Mouse (Mus musculus) Muller cell, postnatal 12 days (primary cell): ENCODE results near the gene Rhox3e.
A peak's percentile ranks its signal among the peaks of the same experiment; 100 is the strongest.
"Not testable (repeated sequence)": the region's sequence is repeated elsewhere in the genome, so short reads cannot be mapped to it uniquely, and the experiment has no call there.

Experiments
- DNase-seq: peaks from one replicate; pipeline ENCODE4 v3.0.0-alpha.2; 2015; ENCODE audit errors: inconsistent ontology term

Rhox3e gene

GRCm38 (mm10) chrX:37541719-37542118 is at the start of gene Rhox3e:
Rhox3e (plus strand) TSS chrX:37542019.
- not testable (repeated sequence) for DNase-seq

DNA sequence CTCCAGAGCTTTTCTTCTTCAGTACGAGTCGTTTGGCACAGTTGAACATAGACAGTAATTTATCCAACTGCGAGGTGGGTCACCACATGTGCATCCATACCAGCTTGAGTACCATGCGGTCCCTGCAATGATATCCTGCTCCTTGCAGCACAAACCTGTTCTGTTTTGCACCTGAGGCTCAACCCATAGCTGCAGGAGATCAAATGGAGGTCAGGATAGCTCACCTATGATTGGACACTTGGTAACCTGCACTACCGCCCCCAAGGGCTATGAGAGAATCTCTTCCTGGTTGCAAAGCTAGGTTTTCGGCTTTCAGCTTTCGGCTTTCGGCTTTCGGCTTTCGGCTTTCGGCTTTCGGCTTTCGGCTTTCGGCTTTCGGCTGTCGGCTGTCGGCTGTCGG is 27.8 kb upstream of the Rhox3e start, which contains the start of gene Rhox4d:
Rhox4d (plus strand) TSS at position 301 of the 400 bp plus-strand sequence.
- not testable (repeated sequence) for DNase-seq

GRCm38 (mm10) chrX:37530152-37530551 is 11.7 kb upstream of the Rhox3e start, which contains the start of gene Rhox2e:
Rhox2e (plus strand) TSS chrX:37530452.
- DNase-seq: not testable (repeated sequence)

DNA sequence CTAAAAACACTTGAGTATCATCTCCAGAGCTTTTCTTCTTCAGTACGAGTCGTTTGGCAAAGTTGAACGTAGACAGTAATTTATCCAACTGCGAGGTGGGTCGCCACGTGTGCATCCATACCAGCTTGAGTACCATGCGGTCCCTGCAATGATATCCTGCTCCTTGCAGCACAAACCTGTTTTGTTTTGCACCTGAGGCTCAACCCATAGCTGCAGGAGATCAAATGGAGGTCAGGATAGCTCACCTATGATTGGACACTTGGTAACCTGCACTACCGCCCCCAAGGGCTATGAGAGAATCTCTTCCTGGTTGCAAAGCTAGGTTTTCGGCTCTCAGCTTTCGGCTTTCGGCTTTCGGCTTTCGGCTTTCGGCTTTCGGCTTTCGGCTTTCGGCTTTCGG is 15.3 kb downstream of the Rhox3e start, which contains the start of gene Rhox4e:
Rhox4e (plus strand) TSS at position 301 of the 400 bp plus-strand sequence.
- not testable (repeated sequence) for DNase-seq

DNA sequence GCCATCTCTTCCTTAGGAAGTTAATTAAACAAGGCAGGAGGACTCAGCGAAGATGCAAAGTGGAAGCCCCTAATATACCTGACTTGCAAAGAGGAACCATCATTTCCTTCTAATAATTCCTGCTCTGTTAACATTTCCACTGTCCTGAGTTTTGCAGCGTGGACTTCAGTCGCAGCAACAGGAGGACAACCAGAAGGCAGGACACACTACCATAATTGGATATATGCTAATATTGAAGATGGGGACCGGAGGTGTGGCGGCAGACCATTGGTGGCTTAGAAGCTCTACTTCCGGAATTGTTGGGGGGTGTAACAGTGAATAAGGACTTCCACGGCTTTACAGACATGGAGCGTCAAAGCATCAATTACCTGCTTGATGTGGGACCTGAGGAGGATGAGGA is 29.3 kb downstream of the Rhox3e start, which contains the start of gene Rhox2f:
Rhox2f (plus strand) TSS at position 301 of the 400 bp plus-strand sequence.
- DNase-seq: not testable (repeated sequence)

- DNase-seq: peak; percentile 52
Observed at GRCm38 (mm10) chrX:37572638-37573037, 30.8 kb downstream of the Rhox3e start.

DNA sequence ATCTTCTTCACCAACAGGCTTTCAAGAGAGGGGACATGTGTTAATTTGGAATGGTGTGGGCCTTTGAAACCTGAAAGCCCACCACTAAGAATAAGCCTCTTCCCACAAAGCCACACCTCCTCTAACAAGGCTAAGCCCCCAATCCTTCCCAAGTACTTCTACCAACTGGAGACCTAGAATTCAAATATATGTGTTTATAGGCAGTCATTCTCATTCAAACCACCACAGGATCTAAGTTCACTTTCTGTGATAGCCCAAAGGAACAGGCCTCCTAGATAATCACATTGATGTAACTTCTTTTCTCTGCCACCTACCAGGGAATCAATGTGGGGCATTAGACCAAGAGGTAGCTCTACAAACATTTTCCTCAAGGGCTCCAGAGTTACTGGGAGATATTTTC is 38.9 kb downstream of the Rhox3e start, which contains the start of gene Rhox3f:
Rhox3f (plus strand) TSS at position 301 of the 400 bp plus-strand sequence.
- not testable (repeated sequence) for DNase-seq
